Comparison of ENCODE assay signal across 8 mouse cellular contexts in genomic region chr2:28512798-28513401, GRCm38 (mm10). TPM values are rescaled to one million over a fixed set of nuclear protein-coding genes. Genes with fewer than 3 reads are reported as not detected.
A peak's percentile ranks its signal among the peaks of the same experiment; 100 is the strongest.
DNase-seq lines count a peak whose midpoint lies in the region; ATAC-seq and TF ChIP-seq lines count a peak whose summit lies in the region.

TSS of gene Ralgds (plus strand) at chr2:28513125.

- peak within 1 kb of the TSS; percentile 89 for H3K4me2 ChIP-seq in forebrain, embryonic 16.5 days (ENCODE audit: low read length)
- H3K4me2 ChIP-seq in hindbrain, postnatal 0 days (ENCODE audit: low read depth, low read length), result peak within 1 kb of the TSS; percentile 91
- peak within 1 kb of the TSS; percentile 97 for H3K4me2 ChIP-seq in midbrain, embryonic 11.5 days
- peak within 1 kb of the TSS; percentile 76 for H3K4me2 ChIP-seq in stomach, embryonic 14.5 days (replicated peaks; ENCODE audit: low read depth, low read length)

- no peaks in the 10 kb centered on the region for H3K36me3 ChIP-seq in forebrain, embryonic 16.5 days (ENCODE audit: control insufficient read depth, insufficient read depth)
- no peaks in the 10 kb centered on the region for H3K36me3 ChIP-seq in hindbrain, postnatal 0 days (ENCODE audit: insufficient read depth, low read length)
- no peaks in the 10 kb centered on the region for H3K36me3 ChIP-seq in midbrain, embryonic 11.5 days (ENCODE audit: control insufficient read depth, insufficient read depth, low read length)
- H3K36me3 ChIP-seq in stomach, embryonic 14.5 days (ENCODE audit: control insufficient read depth, insufficient read depth, low read length), result no peaks in the 10 kb centered on the region

- under 1% methylated on average over 63 of the region's 71 CpGs for WGBS in forebrain, embryonic 16.5 days
- WGBS in hindbrain, postnatal 0 days, result under 1% methylated on average over 55 of the region's 71 CpGs
- under 1% methylated on average over 65 of the region's 71 CpGs for WGBS in midbrain, embryonic 11.5 days
- WGBS in stomach, embryonic 14.5 days, result under 1% methylated on average over 56 of the region's 71 CpGs

- H3K27me3 ChIP-seq in forebrain, embryonic 16.5 days (replicated peaks; ENCODE audit: control insufficient read depth, insufficient read depth, low read length), result 0 out of 2 replicates have a peak, but pooled peaks cover 2% of the 10 kb centered on the region
- no peaks in the 10 kb centered on the region for H3K27me3 ChIP-seq in hindbrain, postnatal 0 days (ENCODE audit: insufficient read depth, low read length)
- no peaks in the 10 kb centered on the region for H3K27me3 ChIP-seq in midbrain, embryonic 11.5 days (ENCODE audit: control insufficient read depth, insufficient read depth, low read length)
- no peaks in the 10 kb centered on the region for H3K27me3 ChIP-seq in stomach, embryonic 14.5 days (ENCODE audit: control insufficient read depth, insufficient read depth, low read length)

- peak; percentile 57 for ATAC-seq in cerebellum, adult (ENCODE audit: insufficient number of reproducible peaks, low FRiP score, low TSS enrichment)
- peak; percentile 65 for ATAC-seq in forebrain, embryonic 16.5 days
- peak; percentile 69 for ATAC-seq in hindbrain, postnatal 0 days
- peak; percentile 78 for ATAC-seq in midbrain, embryonic 11.5 days (ENCODE audit: low FRiP score)
- ATAC-seq in stomach, embryonic 14.5 days (ENCODE audit: insufficient number of reproducible peaks, insufficient read depth, low FRiP score, low read depth), result peak; percentile 76

- H3K4me3 ChIP-seq in forebrain, embryonic 16.5 days (replicated peaks; ENCODE audit: low read length), result peak within 1 kb of the TSS; percentile 67
- H3K4me3 ChIP-seq in hindbrain, postnatal 0 days (ENCODE audit: low read length), result peak within 1 kb of the TSS; percentile 79
- H3K4me3 ChIP-seq in midbrain, embryonic 11.5 days (ENCODE audit: low read depth, low read length), result peak within 1 kb of the TSS; percentile 79
- peak within 1 kb of the TSS; percentile 65 for H3K4me3 ChIP-seq in stomach, embryonic 14.5 days (ENCODE audit: low read depth, low read length)

- peak; percentile 41 for DNase-seq in layer of hippocampus, adult 11-12 months (ENCODE audit: low spot score)
- DNase-seq in layer of hippocampus, adult 9-10 months (ENCODE audit: low spot score), result no peak
- DNase-seq in hindbrain, postnatal 0 days (ENCODE audit: low spot score), result peak; percentile 82
- peak in 1 of 2 experiments; percentile 68 for DNase-seq in left cerebral cortex, postnatal 36 days (ENCODE audit: low spot score in 2 of 2)
- peak; percentile 97 for DNase-seq in midbrain, embryonic 11.5 days (ENCODE audit: low spot score, missing footprints)

- H3K9ac ChIP-seq in forebrain, embryonic 16.5 days (replicated peaks; ENCODE audit: low read depth, low read length), result peak within 1 kb of the TSS; percentile 86
- peak within 1 kb of the TSS; percentile 96 for H3K9ac ChIP-seq in hindbrain, postnatal 0 days (replicated peaks; ENCODE audit: low read length)
- H3K9ac ChIP-seq in midbrain, embryonic 11.5 days (ENCODE audit: low read length), result peak within 1 kb of the TSS; percentile 96
- peak within 1 kb of the TSS; percentile 82 for H3K9ac ChIP-seq in stomach, embryonic 14.5 days (replicated peaks; ENCODE audit: low read depth, low read length)

- peaks cover 41% of the 10 kb centered on the region for H3K4me1 ChIP-seq in forebrain, embryonic 16.5 days (replicated peaks; ENCODE audit: control insufficient read depth, insufficient read depth, low read length)
- peaks cover 29% of the 10 kb centered on the region for H3K4me1 ChIP-seq in hindbrain, postnatal 0 days (ENCODE audit: insufficient read depth, low read length)
- peaks cover 15% of the 10 kb centered on the region for H3K4me1 ChIP-seq in midbrain, embryonic 11.5 days (ENCODE audit: control insufficient read depth, insufficient read depth, low read length)
- H3K4me1 ChIP-seq in stomach, embryonic 14.5 days (ENCODE audit: control insufficient read depth, insufficient read depth, low read length), result peaks cover 16% of the 10 kb centered on the region

- peak within 1 kb of the TSS; percentile 84 for H3K27ac ChIP-seq in forebrain, embryonic 16.5 days (ENCODE audit: low read length)
- H3K27ac ChIP-seq in hindbrain, postnatal 0 days, result peak within 1 kb of the TSS; percentile 91
- H3K27ac ChIP-seq in midbrain, embryonic 11.5 days (ENCODE audit: low read depth, low read length), result peak within 1 kb of the TSS; percentile 56
- H3K27ac ChIP-seq in stomach, embryonic 14.5 days (ENCODE audit: low read length), result peak within 1 kb of the TSS; percentile 61

- H3K9me3 ChIP-seq in forebrain, embryonic 16.5 days (ENCODE audit: control insufficient read depth, low read length), result no peaks in the 10 kb centered on the region
- H3K9me3 ChIP-seq in hindbrain, postnatal 0 days (ENCODE audit: low read length), result no peaks in the 10 kb centered on the region
- H3K9me3 ChIP-seq in midbrain, embryonic 11.5 days (ENCODE audit: control insufficient read depth, low read length), result no peaks in the 10 kb centered on the region
- no peaks in the 10 kb centered on the region for H3K9me3 ChIP-seq in stomach, embryonic 14.5 days (ENCODE audit: control insufficient read depth, low read depth, low read length)

- TF ChIP-seq CTCF in hindbrain, postnatal 0 days (IDR thresholded peaks at IDR 0.05; ENCODE audit: low read depth), result peak; percentile 58

- intact Hi-C loops in left cerebral cortex, postnatal 36 days (cut with DNase I), result no loop called here

RNA-seq across cellular contexts. Expression of gene Ralgds, which starts in this region (rescaled TPM):
- polyA plus RNA-seq in forebrain, embryonic 16.5 days (2015; fragmentation: Nextera tagmentation; extraction: Ambion mirVana), result 83.5 and 83.7 TPM in 2 replicates
- total RNA-seq in hindbrain, postnatal 0 days (2014; rRNA removed), result 263 and 266 TPM in 2 replicates
- polyA plus RNA-seq in hindbrain, postnatal 0 days (2015; fragmentation: Nextera tagmentation; extraction: Ambion mirVana), result 74.6 and 76.8 TPM in 2 replicates
- total RNA-seq in left cerebral cortex, postnatal 36 days (2021), result 10 to 100 TPM; 82.7 to 82.8 TPM
- 45.8 and 48.8 TPM in 2 replicates for polyA plus RNA-seq in midbrain, embryonic 11.5 days (2014; fragmentation: Nextera tagmentation; extraction: Ambion mirVana)
- 36.2 and 38.6 TPM in 2 replicates for polyA plus RNA-seq in stomach, embryonic 14.5 days (2014; fragmentation: Nextera tagmentation; extraction: Ambion mirVana)
